Mouse (Mus musculus) forebrain, embryonic 11.5 days (tissue): ENCODE data around the gene Vmn1r1. TPM values are rescaled to one million over a fixed set of nuclear protein-coding genes. Genes with fewer than 3 reads are reported as not detected.

Experiments used
- ATAC-seq: fragments of 200-750 bp; cut with Nextera tagmentation; replicated peaks from 2 replicates; pipeline ENCODE4 v1.8.0; 2017; ENCODE audit warnings: moderate TSS enrichment; ENCODE audit not compliant: low FRiP score
- DNase-seq: peaks from one replicate; pipeline ENCODE4 v3.0.0-alpha.2; 2017; ENCODE audit warnings: low spot score
- H3K27ac ChIP-seq: fragments of 300-500 bp; sonication (generic); 2 replicates; pipeline ENCODE4 v1.5.1; 2014; ENCODE audit warnings: low read depth, low read length
- H3K27me3 ChIP-seq: fragments of 300-500 bp; sonication (generic); 2 replicates; pipeline ENCODE4 v1.6.1; 2014; ENCODE audit warnings: mild to moderate bottlenecking, low read length, mixed read lengths; ENCODE audit not compliant: control insufficient read depth, insufficient read depth
- H3K36me3 ChIP-seq: fragments of 300-500 bp; sonication (generic); 2 replicates; pipeline ENCODE4 v1.6.1; 2014; ENCODE audit warnings: mild to moderate bottlenecking, low read length, moderate library complexity, mixed read lengths; ENCODE audit not compliant: control insufficient read depth, insufficient read depth
- H3K4me1 ChIP-seq: fragments of 300-500 bp; sonication (generic); replicated peaks from 2 replicates; pipeline ENCODE4 v1.6.1; 2014; ENCODE audit warnings: low read length, mixed read lengths; ENCODE audit not compliant: control insufficient read depth, insufficient read depth
- H3K4me2 ChIP-seq: fragments of 300-500 bp; sonication (generic); 2 replicates; pipeline ENCODE4 v1.6.1; 2014; ENCODE audit warnings: low read depth, mild to moderate bottlenecking, low read length, moderate library complexity, mixed read lengths; ENCODE audit not compliant: severe bottlenecking
- H3K4me3 ChIP-seq: fragments of 300-500 bp; sonication (generic); 2 replicates; pipeline ENCODE4 v1.5.1; 2014; ENCODE audit warnings: low read depth, low read length
- H3K9ac ChIP-seq: fragments of 300-500 bp; sonication (generic); 2 replicates; pipeline ENCODE4 v1.6.1; 2014; ENCODE audit warnings: low read length
- H3K9me3 ChIP-seq: fragments of 300-500 bp; sonication (generic); 2 replicates; pipeline ENCODE4 v1.6.1; 2016; ENCODE audit warnings: low read length, mixed read lengths; ENCODE audit not compliant: control insufficient read depth
- WGBS: fragments of 180-500 bp; shearing (Covaris S2); extraction: QIAGEN DNeasy Blood & Tissue Kit; methylation state at CpG from one replicate; pipeline ENCODE4 v1.1.7; 2014; 5-methylcytosine and 5-hydroxymethylcytosine counted together
- polyA plus RNA-seq: library from polyadenylated mRNA; unstranded; fragments of >200 nt; fragmentation: Nextera tagmentation; extraction: Ambion mirVana; gene quantifications from 2 replicates; pipeline ENCODE4 v1.2.1, GENCODE M21; 2014

Vmn1r1 gene
- polyA plus RNA-seq, 1 experiment from 2014 or later, result not detected

DNA sequence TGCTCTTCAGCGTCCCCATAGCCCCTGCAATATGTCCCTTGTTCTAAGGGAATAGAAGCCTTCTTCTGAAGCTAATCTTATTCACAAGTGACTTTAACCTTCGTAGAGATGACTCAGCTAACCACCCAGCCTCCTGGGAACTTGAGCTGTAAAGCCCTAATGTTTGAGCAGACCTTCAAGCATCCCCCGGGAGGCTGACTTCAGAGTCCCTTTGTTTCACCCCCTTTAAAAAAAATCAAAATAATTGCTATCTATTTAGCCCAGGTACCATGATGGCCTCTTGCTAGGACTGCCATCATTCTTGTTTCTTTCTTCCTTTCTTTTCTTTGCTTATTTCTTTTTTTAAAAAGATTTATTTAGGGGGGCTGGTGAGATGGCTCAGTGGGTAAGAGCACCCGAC is 41.9 kb downstream of the Vmn1r1 start:
- no peak overlapping the region for H3K4me2 ChIP-seq
- ATAC-seq (no peak), DNase-seq (no peak)
- H3K27me3 ChIP-seq, result no peaks in the 10 kb centered on the region
- 78% methylated on average over 4 of the region's 4 CpGs for WGBS
- no peaks in the 10 kb centered on the region for H3K9me3 ChIP-seq
- no peak overlapping the region for H3K9ac ChIP-seq
- peaks cover 7% of the 10 kb centered on the region; the same call in 1 of the 2 replicates for H3K4me1 ChIP-seq
- no peak overlapping the region for H3K4me3 ChIP-seq
- no peak overlapping the region for H3K27ac ChIP-seq
- no peaks in the 10 kb centered on the region for H3K36me3 ChIP-seq

DNA sequence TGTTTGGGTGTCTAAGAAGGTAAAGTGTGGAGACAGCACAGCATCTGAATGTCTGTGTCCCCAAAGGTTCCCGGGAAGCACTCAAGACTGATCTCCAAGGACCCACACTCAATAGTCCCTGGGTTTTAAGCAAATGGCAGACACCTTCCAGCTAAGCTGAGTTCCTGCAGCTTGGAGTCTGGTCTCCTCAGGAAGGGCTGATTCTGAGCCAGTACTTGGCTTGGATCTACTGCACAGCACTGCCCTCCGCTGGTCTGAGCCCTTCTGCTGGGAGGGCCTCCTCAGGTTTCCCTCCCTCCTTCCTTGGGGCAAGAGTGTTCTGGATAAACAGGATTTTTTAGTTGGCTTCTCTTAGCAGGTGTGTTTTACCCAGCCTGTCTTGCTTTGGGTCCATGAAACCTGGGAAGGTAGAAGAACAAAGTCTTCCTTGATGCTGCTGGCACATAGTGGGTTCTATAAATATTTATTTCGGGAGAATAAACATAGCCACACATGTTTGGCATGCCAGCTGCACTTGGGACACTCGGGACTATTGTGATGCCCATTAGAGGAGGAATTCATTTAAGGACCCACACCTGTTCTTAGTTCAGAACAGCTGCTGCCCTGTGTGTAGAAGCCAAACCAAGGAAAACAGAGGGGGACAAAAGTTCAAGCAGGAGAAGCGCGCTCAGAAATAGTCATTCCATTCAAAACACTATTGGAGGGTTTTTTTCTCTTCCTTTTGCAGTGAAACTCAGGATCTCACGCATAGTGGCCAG is 48.5 kb downstream of the Vmn1r1 start:
- no peak for DNase-seq

DNA sequence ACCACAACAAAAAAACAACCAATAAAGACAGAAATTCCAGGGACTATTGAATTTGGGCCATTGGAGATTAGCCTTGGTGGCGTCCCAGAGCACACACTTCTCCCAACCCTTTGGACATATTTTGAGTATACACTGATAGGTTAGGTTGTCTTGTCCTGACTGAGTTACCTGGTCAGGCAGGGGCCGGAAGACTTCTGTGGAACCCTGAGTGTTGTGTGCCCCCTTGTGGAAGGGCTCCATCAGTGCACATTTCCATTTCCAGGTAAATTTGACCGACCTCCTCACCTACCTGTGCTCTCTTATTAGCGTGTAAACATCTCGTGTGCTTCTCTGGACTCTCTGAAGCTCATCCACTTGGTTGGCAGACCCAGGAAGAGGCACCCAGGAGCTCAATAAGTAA is 49.1 kb downstream of the Vmn1r1 start:
- no peak for ATAC-seq
- H3K4me2 ChIP-seq, result no peak overlapping the region
- peaks cover 9% of the 10 kb centered on the region; the same call in 1 of the 2 replicates for H3K4me1 ChIP-seq
- 29% methylated on average over 5 of the region's 5 CpGs for WGBS
- DNase-seq, result no peak
- H3K36me3 ChIP-seq, result no peaks in the 10 kb centered on the region
- H3K4me3 ChIP-seq, result no peak overlapping the region
- no peaks in the 10 kb centered on the region for H3K9me3 ChIP-seq
- H3K27me3 ChIP-seq, result no peaks in the 10 kb centered on the region
- no peak overlapping the region for H3K27ac ChIP-seq
- no peak overlapping the region for H3K9ac ChIP-seq

More for the DNA sequence above, 48.5 kb downstream of the Vmn1r1 start:
- Histone ChIP-seq H3K9ac (no peak overlapping the region), H3K4me1 (peaks cover 9% of the 10 kb centered on the region; the same call in 1 of the 2 replicates), H3K36me3 (no peaks in the 10 kb centered on the region), H3K27me3 (no peaks in the 10 kb centered on the region), H3K4me2 (no peak overlapping the region), H3K9me3 (no peaks in the 10 kb centered on the region), H3K4me3 (no peak overlapping the region), H3K27ac (no peak overlapping the region)
- WGBS, result 52% methylated on average over 7 of the region's 7 CpGs
- no peak for ATAC-seq

GRCm38 (mm10) chr1:182113587-182114500 is 50.4 kb downstream of the Vmn1r1 start:
- ATAC-seq, result 0 out of 2 replicates have a peak, but pooled peaks have one; percentile 64
- no peak overlapping the region for H3K4me3 ChIP-seq
- DNase-seq, result no peak
- no peak overlapping the region for H3K9ac ChIP-seq
- H3K9me3 ChIP-seq, result no peaks in the 10 kb centered on the region
- WGBS, result 20% methylated on average over 19 of the region's 19 CpGs
- H3K27ac ChIP-seq, result no peak overlapping the region
- H3K4me1 ChIP-seq, result peaks cover 9% of the 10 kb centered on the region; the same call in 1 of the 2 replicates
- no peaks in the 10 kb centered on the region for H3K27me3 ChIP-seq
- H3K36me3 ChIP-seq, result no peaks in the 10 kb centered on the region
- H3K4me2 ChIP-seq, result 0 out of 2 replicates have a peak overlapping the region, but pooled peaks have one; percentile 8

DNA sequence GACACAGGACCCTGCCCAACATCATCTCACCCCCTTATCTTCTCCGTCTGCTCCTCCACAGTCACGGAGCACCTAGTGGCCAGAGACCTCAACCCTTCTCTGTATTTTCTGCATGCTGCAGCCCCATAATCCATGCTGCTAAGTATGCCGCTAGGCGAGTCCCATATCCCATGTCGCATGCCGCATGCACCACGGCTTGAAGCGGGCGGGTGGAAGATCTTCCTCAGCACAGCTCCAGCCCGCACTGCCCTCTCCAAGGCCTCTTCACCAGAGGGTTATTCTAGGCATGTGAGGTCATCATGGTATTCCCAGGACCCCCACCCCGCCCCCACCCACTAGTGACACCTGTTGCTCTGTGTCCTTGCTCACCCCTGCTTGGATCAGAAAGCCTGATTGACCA is 51.2 kb downstream of the Vmn1r1 start:
- no peak for DNase-seq
- 85% methylated on average over 11 of the region's 11 CpGs for WGBS
- no peak overlapping the region for H3K27ac ChIP-seq
- H3K36me3 ChIP-seq, result no peaks in the 10 kb centered on the region
- ATAC-seq, result no peak
- H3K9me3 ChIP-seq, result no peaks in the 10 kb centered on the region
- H3K4me3 ChIP-seq, result no peak overlapping the region
- H3K9ac ChIP-seq, result no peak overlapping the region
- H3K27me3 ChIP-seq, result no peaks in the 10 kb centered on the region
- H3K4me2 ChIP-seq, result no peak overlapping the region
- H3K4me1 ChIP-seq, result peaks cover 9% of the 10 kb centered on the region; the same call in 1 of the 2 replicates

GRCm38 (mm10) chr1:182112385-182112784 is 51.9 kb downstream of the Vmn1r1 start:
- Histone ChIP-seq H3K27me3 (no peaks in the 10 kb centered on the region), H3K4me3 (no peak overlapping the region), H3K4me1 (peaks cover 9% of the 10 kb centered on the region; the same call in 1 of the 2 replicates), H3K9me3 (no peaks in the 10 kb centered on the region), H3K36me3 (no peaks in the 10 kb centered on the region), H3K9ac (no peak overlapping the region), H3K27ac (no peak overlapping the region), H3K4me2 (no peak overlapping the region)
- WGBS, result 92% methylated on average over 15 of the region's 15 CpGs
- DNase-seq, result no peak
- no peak for ATAC-seq

DNA sequence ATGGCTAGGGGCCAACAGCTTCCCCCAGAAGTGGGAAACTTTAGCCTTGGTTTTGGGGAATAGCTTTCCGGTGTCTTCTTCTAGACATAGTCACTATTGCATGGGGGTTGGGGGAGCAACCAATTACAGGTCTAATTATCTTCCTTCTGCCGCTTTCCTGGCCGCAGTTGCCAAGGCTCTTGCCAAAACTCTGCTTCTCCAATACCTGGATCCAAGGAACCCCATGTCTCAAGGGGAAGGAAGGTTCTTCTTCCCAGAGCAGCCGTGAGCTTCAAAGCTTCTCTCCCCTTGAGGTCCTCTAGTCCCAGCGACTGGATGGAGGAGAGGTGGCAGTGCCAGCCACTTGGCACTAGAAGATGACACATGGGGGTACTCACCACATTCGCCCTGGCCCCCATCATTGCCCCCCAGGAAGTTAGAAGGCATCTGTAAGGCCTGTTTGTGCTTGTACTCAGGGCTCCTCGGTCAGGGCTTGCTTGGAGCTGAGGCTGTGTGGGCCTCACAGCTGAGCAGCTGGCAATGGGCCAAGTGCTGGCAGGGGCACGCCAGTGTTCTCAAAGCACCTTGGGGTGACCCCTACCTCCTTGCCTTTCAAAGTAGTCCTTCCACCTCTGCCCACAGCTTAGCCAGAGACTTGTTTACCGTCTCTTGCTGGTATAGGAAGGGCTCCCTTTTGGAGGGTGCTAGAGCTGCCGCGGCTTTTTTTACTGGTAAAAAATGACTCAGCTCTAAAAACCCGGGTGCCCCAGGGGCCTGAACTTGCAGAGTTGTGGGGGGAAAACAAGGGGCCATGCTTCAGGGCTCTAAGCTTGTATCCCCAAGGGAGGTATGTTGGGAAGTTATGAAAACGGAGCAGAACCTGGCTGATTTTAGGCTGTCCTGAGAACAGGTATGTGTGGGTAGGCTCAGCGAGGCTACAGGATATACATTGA is 52.6 kb downstream of the Vmn1r1 start:
- no peak overlapping the region for H3K27ac ChIP-seq
- no peak overlapping the region for H3K4me3 ChIP-seq
- H3K9ac ChIP-seq, result no peak overlapping the region
- H3K27me3 ChIP-seq, result no peaks in the 10 kb centered on the region
- H3K4me2 ChIP-seq, result no peak overlapping the region
- 80% methylated on average over 14 of the region's 14 CpGs for WGBS
- peaks cover 9% of the 10 kb centered on the region; the same call in 1 of the 2 replicates for H3K4me1 ChIP-seq
- H3K36me3 ChIP-seq, result no peaks in the 10 kb centered on the region
- no peaks in the 10 kb centered on the region for H3K9me3 ChIP-seq
- ATAC-seq, result no peak
- DNase-seq, result no peak
